Mouse (Mus musculus) ovary, postnatal 36 days (tissue): ENCODE results near the gene Gm12888.
"Not testable (repeated sequence)": the region's sequence is repeated elsewhere in the genome, so short reads cannot be mapped to it uniquely, and the experiment has no call there.

Experiments used
- DNase-seq: peaks from one replicate; pipeline ENCODE4 v3.0.0; 2022; ENCODE audit warnings: low spot score, mixed read lengths

Gene Gm12888

DNA sequence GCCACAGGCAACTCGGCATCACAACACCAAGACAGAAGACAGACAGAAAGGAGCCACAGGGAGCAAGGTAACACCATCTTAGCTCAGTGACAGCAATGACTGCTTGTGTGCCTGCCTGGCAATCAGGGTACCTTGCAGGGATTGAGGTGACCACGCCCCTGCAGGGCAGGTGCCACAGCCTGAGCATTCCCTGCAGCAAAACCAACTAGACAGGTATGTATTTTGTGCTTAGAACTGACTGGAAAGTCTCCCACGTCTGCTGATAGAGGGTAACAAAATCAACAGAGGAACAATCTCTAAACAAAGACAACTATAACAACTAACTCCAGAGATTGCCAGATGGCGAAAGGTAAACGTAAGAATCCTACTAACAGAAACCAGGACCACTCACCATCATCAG is at the start of gene Gm12888:
Gene Gm12888 (minus strand): TSS at position 101 of the 400 bp plus-strand sequence.
- DNase-seq: not testable (repeated sequence)
